Mouse (Mus musculus): ENCODE data around the gene Gdpd4.

DNA sequence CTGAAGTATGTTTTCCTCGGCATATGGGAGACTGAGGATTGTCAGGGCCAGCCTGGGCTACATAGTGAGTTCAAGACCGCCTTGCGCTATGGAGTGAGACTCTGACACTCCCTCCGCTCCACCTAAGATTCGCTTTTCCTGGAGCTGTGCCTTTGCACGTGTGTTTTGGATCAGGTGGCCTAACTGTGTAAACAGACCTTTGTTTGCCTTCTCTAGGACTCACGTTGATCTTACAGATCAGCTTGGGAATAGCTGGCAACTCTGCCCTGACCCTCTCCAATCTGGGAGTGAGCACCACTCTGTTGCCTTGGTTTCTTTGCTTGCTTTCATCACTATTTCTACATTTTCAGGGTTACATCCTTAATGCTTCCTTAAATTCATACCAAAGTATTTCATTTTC lies 82.9 kb downstream of the Gdpd4 start:
- TF ChIP-seq CTCF (IDR thresholded peaks at IDR 0.05; ENCODE audit: control insufficient read depth, insufficient read depth, insufficient replicate concordance, low read depth, low read length) (no peak), POLR2A (IDR thresholded peaks at IDR 0.05; ENCODE audit: control insufficient read depth, low read depth, low read length) (no peak)
